Mouse (Mus musculus): ENCODE data around the gene Cpt1a. TPM values are rescaled to one million over a fixed set of nuclear protein-coding genes. Genes with fewer than 3 reads are reported as not detected.

Gene Cpt1a
- polyA plus RNA-seq, 1 experiment, result 13.5 TPM

GRCm38 (mm10) chr19:3323753-3324270 is 1.7 kb downstream of the Cpt1a start:
- Histone ChIP-seq H3K36me3 (ENCODE audit: control insufficient read depth, insufficient read depth) (no peaks in the 10 kb centered on the region), H3K4me2 (ENCODE audit: low read depth) (peak overlapping the region; percentile 95), H3K4me3 (peak overlapping the region; percentile 49), H3K79me2 (ENCODE audit: control insufficient read depth, insufficient read depth) (peaks cover 4% of the 10 kb centered on the region), H3ac (ENCODE audit: control insufficient read depth, insufficient read length) (peak overlapping the region; percentile 3), H3K27me3 (ENCODE audit: control insufficient read depth, insufficient read depth, insufficient read length) (no peaks in the 10 kb centered on the region)
- TF ChIP-seq REST (IDR thresholded peaks at IDR 0.05; ENCODE audit: insufficient read depth, insufficient read length) (no peak), SRF (IDR thresholded peaks at IDR 0.05; ENCODE audit: control insufficient read depth, insufficient read length, low read depth) (no peak), POLR2AphosphoS2 (IDR thresholded peaks at IDR 0.05; ENCODE audit: insufficient read length, low read depth) (peak; percentile 34), USF1 (IDR thresholded peaks at IDR 0.05; ENCODE audit: low read depth) (peak; percentile 94), POLR2A (IDR thresholded peaks at IDR 0.05; ENCODE audit: insufficient read length, low read depth) (peak; percentile 50), E2F4 (IDR thresholded peaks at IDR 0.05; ENCODE audit: insufficient read depth) (no peak), MAX (IDR thresholded peaks at IDR 0.05; ENCODE audit: low read depth) (no peak), TCF3 (IDR thresholded peaks at IDR 0.05; ENCODE audit: insufficient read length, low read depth) (no peak), MYOD1 (IDR thresholded peaks at IDR 0.05; ENCODE audit: control insufficient read depth in 1 of 3, insufficient read length in 2 of 3, low read depth in 2 of 3) (peak in 1 of 3 experiments; percentile 54), CEBPB (IDR thresholded peaks at IDR 0.05; ENCODE audit: insufficient read depth, poor library complexity, severe bottlenecking) (no peak), MYOG (IDR thresholded peaks at IDR 0.05; ENCODE audit: control insufficient read depth in 1 of 3, insufficient read depth in 1 of 3, insufficient read length in 2 of 3, low read depth in 2 of 3) (peak in 1 of 3 experiments; percentile 26), TCF12 (IDR thresholded peaks at IDR 0.05; ENCODE audit: insufficient read depth, poor library complexity, severe bottlenecking) (no peak)

DNA sequence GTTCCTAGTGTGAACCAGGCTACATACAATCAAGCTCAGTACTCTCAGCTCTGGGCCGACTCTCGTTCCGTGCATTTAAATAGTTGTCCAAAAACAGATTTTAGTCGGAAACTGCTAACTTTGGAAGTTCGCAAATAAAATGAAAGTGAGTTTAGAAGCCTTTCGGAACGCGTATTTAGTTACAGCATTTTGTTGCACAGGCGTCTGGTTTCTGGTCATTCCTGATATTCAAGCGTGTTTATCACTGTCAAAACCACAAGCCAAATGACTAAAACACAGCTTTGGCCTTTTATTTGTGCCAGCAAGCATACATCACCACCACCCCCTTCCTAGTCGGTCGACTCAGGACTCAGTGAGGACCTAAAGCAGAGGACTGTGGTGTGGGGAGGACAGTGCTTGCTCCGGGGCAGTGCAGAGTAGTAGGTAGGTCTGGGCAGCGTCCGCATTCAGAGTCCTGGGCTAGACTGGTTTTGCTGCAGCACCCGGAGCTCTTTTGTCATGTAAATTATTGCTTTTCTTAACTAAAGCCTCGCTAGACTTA is 2.2 kb downstream of the Cpt1a start:
- Histone ChIP-seq H3K79me2 (ENCODE audit: control insufficient read depth, insufficient read depth) (peaks cover 5% of the 10 kb centered on the region), H3K4me2 (ENCODE audit: low read depth) (peak overlapping the region; percentile 95), H3K36me3 (ENCODE audit: control insufficient read depth, insufficient read depth) (no peaks in the 10 kb centered on the region), H3K27me3 (ENCODE audit: control insufficient read depth, insufficient read depth, insufficient read length) (no peaks in the 10 kb centered on the region), H3ac (ENCODE audit: control insufficient read depth, insufficient read length) (peak overlapping the region; percentile 3), H3K4me3 (peak overlapping the region; percentile 49)
- TF ChIP-seq CEBPB (IDR thresholded peaks at IDR 0.05; ENCODE audit: insufficient read depth, poor library complexity, severe bottlenecking), result no peak
- TF ChIP-seq POLR2AphosphoS2 (IDR thresholded peaks at IDR 0.05; ENCODE audit: insufficient read length, low read depth), result no peak
- TF ChIP-seq POLR2A (IDR thresholded peaks at IDR 0.05; ENCODE audit: insufficient read length, low read depth), result no peak
- TF ChIP-seq E2F4 (IDR thresholded peaks at IDR 0.05; ENCODE audit: insufficient read depth), result no peak
- no peak for TF ChIP-seq MYOG (IDR thresholded peaks at IDR 0.05; ENCODE audit: control insufficient read depth in 1 of 3, insufficient read depth in 1 of 3, insufficient read length in 2 of 3, low read depth in 2 of 3)
- TF ChIP-seq TCF3 (IDR thresholded peaks at IDR 0.05; ENCODE audit: insufficient read length, low read depth), result no peak
- TF ChIP-seq SRF (IDR thresholded peaks at IDR 0.05; ENCODE audit: control insufficient read depth, insufficient read length, low read depth), result no peak
- no peak for TF ChIP-seq MAX (IDR thresholded peaks at IDR 0.05; ENCODE audit: low read depth)
- TF ChIP-seq MYOD1 (IDR thresholded peaks at IDR 0.05; ENCODE audit: control insufficient read depth in 1 of 3, insufficient read length in 2 of 3, low read depth in 2 of 3), result no peak
- no peak for TF ChIP-seq REST (IDR thresholded peaks at IDR 0.05; ENCODE audit: insufficient read depth, insufficient read length)
- no peak for TF ChIP-seq TCF12 (IDR thresholded peaks at IDR 0.05; ENCODE audit: insufficient read depth, poor library complexity, severe bottlenecking)
- no peak for TF ChIP-seq USF1 (IDR thresholded peaks at IDR 0.05; ENCODE audit: low read depth)

DNA sequence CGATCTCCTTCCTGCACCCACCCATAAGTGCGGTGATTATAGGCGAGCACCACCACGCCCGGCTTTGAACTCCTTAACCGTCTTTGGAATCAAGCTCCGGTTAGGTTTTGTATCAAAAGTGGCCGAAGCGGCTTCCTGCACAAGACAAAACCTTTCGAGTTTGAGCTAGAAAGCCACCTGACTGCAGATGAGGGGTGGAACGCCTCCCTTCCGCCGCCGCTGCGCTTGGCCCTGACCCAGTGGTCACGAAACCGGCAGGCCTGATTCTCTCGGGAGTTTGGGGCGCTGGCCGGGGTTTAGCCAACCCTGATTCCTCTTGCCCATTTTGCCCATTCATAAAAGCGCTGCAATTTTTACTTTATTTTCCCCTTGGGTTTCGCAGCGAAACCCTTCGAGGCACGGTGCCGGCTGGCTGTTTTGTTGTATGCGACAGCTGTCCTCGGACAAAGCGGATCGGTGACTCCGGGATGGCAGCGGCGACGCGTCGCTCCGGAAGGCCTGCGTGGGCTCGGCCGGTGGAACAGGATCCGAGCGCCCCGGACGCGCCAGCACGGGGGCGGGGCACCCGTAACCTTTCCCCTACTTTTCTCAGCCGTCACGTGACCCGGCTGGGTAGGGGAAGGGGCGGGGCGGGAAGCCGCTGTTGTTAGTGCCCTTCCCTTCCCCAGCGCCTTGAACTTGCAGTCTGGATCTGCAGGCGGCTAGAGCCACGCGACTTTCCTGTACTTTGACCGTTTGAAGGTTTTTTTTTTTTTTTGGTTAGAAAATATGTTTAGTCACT is 3.0 kb downstream of the Cpt1a start:
- Histone ChIP-seq H3K4me3 (peak overlapping the region; percentile 49), H3K79me2 (ENCODE audit: control insufficient read depth, insufficient read depth) (peaks cover 9% of the 10 kb centered on the region), H3K4me2 (ENCODE audit: low read depth) (peak overlapping the region; percentile 95), H3K27me3 (ENCODE audit: control insufficient read depth, insufficient read depth, insufficient read length) (no peaks in the 10 kb centered on the region), H3ac (ENCODE audit: control insufficient read depth, insufficient read length) (peak overlapping the region; percentile 3), H3K36me3 (ENCODE audit: control insufficient read depth, insufficient read depth) (no peaks in the 10 kb centered on the region)
- TF ChIP-seq POLR2A (IDR thresholded peaks at IDR 0.05; ENCODE audit: insufficient read length, low read depth) (peak; percentile 80), POLR2AphosphoS2 (IDR thresholded peaks at IDR 0.05; ENCODE audit: insufficient read length, low read depth) (peak; percentile 64), TCF3 (IDR thresholded peaks at IDR 0.05; ENCODE audit: insufficient read length, low read depth) (no peak), MYOG (IDR thresholded peaks at IDR 0.05; ENCODE audit: control insufficient read depth in 1 of 3, insufficient read depth in 1 of 3, insufficient read length in 2 of 3, low read depth in 2 of 3) (peak in 1 of 3 experiments; percentile 83), E2F4 (IDR thresholded peaks at IDR 0.05; ENCODE audit: insufficient read depth) (no peak), MYOD1 (IDR thresholded peaks at IDR 0.05; ENCODE audit: control insufficient read depth in 1 of 3, insufficient read length in 2 of 3, low read depth in 2 of 3) (peak in 2 of 3 experiments; percentile 23 to 76), REST (IDR thresholded peaks at IDR 0.05; ENCODE audit: insufficient read depth, insufficient read length) (no peak), USF1 (IDR thresholded peaks at IDR 0.05; ENCODE audit: low read depth) (peak; percentile 95)

DNA sequence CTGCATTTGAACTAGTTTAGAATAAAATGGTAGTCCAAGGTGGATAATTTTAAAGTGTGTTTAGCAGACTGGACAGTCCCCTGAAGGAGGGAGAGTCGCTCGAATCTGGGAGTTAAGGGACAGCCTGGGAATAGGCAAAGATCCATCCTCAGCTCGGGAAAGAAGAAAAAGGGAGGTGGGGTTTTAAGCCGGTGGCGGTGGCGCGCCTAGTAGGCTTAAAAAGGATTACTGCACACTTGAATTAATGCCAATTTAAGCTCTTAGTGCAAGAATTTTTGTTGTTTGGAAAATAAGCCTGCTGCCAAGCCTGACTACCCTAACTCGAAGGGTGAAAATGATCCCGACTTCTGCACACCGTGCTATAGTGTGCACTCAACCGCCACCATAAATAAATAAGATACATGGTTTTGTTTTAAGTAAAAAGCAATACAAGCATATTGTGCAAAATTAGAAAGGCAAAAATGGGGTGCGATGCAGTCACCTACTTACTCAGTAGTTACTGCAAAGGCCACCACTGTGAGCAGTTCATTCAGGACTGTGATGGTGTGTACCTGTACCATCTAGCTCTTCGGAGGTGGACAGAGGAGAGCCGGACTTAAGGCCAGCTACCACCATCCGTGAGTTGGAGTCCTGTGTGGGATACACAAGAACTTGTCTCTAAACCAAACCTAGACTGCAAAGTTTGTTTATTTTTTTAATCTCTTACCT is 3.8 kb downstream of the Cpt1a start:
- TF ChIP-seq MYOG (IDR thresholded peaks at IDR 0.05; ENCODE audit: control insufficient read depth in 1 of 3, insufficient read depth in 1 of 3, insufficient read length in 2 of 3, low read depth in 2 of 3), result no peak
- TF ChIP-seq POLR2AphosphoS2 (IDR thresholded peaks at IDR 0.05; ENCODE audit: insufficient read length, low read depth), result no peak
- no peak for TF ChIP-seq E2F4 (IDR thresholded peaks at IDR 0.05; ENCODE audit: insufficient read depth)
- no peak for TF ChIP-seq USF1 (IDR thresholded peaks at IDR 0.05; ENCODE audit: low read depth)
- TF ChIP-seq SRF (IDR thresholded peaks at IDR 0.05; ENCODE audit: control insufficient read depth, insufficient read length, low read depth), result no peak
- no peak for TF ChIP-seq CEBPB (IDR thresholded peaks at IDR 0.05; ENCODE audit: insufficient read depth, poor library complexity, severe bottlenecking)
- TF ChIP-seq TCF3 (IDR thresholded peaks at IDR 0.05; ENCODE audit: insufficient read length, low read depth), result no peak
- no peak for TF ChIP-seq MYOD1 (IDR thresholded peaks at IDR 0.05; ENCODE audit: control insufficient read depth in 1 of 3, insufficient read length in 2 of 3, low read depth in 2 of 3)
- peak overlapping the region; percentile 3 for H3ac ChIP-seq (ENCODE audit: control insufficient read depth, insufficient read length)
- no peaks in the 10 kb centered on the region for H3K27me3 ChIP-seq (ENCODE audit: control insufficient read depth, insufficient read depth, insufficient read length)
- peak overlapping the region; percentile 95 for H3K4me2 ChIP-seq (ENCODE audit: low read depth)
- peak overlapping the region; percentile 49 for H3K4me3 ChIP-seq
- no peaks in the 10 kb centered on the region for H3K36me3 ChIP-seq (ENCODE audit: control insufficient read depth, insufficient read depth)
- H3K79me2 ChIP-seq (ENCODE audit: control insufficient read depth, insufficient read depth), result peaks cover 9% of the 10 kb centered on the region

All from myocyte (in vitro differentiated cells).